Mouse (Mus musculus) cortical plate, adult 2 months (tissue): ENCODE measurements around the gene Mosmo.

ENCODE experiments used
- CTCF ChIP-seq: fragments of 200-500 bp; IDR thresholded peaks from 2 replicates; pipeline ENCODE4 v1.5.1; 2011; ENCODE audit warnings: mild to moderate bottlenecking, control low read depth, low read length; ENCODE audit not compliant: insufficient read depth; ENCODE audit errors: extremely low read depth
- POLR2A ChIP-seq: fragments of 200-500 bp; IDR thresholded peaks from 2 replicates; pipeline ENCODE4 v1.6.1; 2011; ENCODE audit warnings: mild to moderate bottlenecking, low read length, control low read depth; ENCODE audit not compliant: insufficient read depth; ENCODE audit errors: extremely low read depth

DNA sequence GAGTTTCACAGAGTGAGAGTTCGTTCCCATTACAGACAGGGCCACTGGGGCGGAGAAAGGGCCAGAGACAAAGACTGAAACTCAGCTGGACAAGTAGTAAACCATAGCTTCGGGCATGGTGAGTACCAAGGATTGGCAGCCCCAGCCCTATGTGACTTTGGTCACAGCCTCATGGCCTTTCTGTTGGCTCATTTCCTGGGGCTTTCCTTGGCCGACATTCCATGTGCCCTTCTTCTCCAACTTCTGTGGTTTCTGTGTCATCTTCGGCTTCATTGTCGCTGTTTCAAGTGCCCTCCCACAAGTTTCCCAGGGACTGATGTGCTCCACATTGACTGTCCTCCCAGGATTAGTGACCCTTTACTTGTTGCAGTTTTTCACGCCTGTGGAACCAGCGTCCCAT, 44.0 kb downstream of the Mosmo start:
- TF ChIP-seq POLR2A: no peak
- TF ChIP-seq CTCF: no peak
